Mouse (Mus musculus): ENCODE measurements around the gene Creb3l2.

DNA sequence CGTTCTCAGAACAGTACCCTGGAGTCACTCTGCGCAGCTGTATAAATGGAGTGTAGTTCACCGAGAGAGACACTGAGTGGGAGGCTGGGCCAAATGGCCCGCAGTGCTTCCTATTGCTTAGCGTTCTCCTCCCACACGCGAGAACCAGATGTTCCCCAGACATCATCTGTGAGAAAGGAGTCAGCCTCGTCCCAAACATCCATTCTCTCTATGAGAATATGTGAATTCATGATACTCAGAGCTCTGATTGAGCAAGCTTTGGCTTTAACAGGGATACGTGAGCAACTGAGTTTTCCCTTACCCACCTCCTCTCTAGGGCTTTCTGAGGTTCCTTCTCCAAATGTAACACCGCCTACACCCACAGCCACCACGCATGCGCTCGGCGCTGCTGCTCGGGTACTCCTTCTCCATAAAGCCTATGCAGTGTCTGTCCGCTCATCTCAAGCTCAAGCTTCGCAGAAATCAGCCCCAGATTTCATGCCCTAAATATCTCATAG, 22.5 kb downstream of the Creb3l2 start:
- TF ChIP-seq CTCF (IDR thresholded peaks at IDR 0.05; ENCODE audit: low read depth, low read length) (no peak), EP300 (IDR thresholded peaks at IDR 0.05; ENCODE audit: insufficient read depth, low read depth, low read length) (no peak), POLR2A (IDR thresholded peaks at IDR 0.05; ENCODE audit: insufficient read depth, low read length) (no peak)
